Mouse (Mus musculus) CH12.LX (cell line): ENCODE results near the gene Pabpn1l.

ENCODE experiments used
- CTCF ChIP-seq, 2 experiments: IDR thresholded peaks in 1 of 2; conservative IDR thresholded peaks in 1 of 2; 2 replicates each; pipeline ENCODE4 v1.5.1; 2011 to 2012; ENCODE audit warnings: low read depth in 2 of 2, low read length in 2 of 2, improper control_type of control experiment in 1 of 2, inconsistent platforms in 1 of 2, mild to moderate bottlenecking in 1 of 2, moderate library complexity in 1 of 2
- E2F4 ChIP-seq: IDR thresholded peaks from 2 replicates; pipeline ENCODE4 v1.6.1; 2011; ENCODE audit warnings: low read depth, low read length, improper control_type of control experiment; ENCODE audit not compliant: insufficient replicate concordance
- ELF1 ChIP-seq: IDR thresholded peaks from 2 replicates; pipeline ENCODE4 v1.6.1; 2014; ENCODE audit warnings: low read depth, mild to moderate bottlenecking, inconsistent platforms, low read length, improper control_type of control experiment
- EP300 ChIP-seq: IDR thresholded peaks from 2 replicates; pipeline ENCODE4 v1.6.1; 2011; ENCODE audit warnings: low read length, improper control_type of control experiment
- JUND ChIP-seq: conservative IDR thresholded peaks from 2 replicates; pipeline ENCODE4 v1.6.1; 2011; ENCODE audit warnings: low read depth, low read length, improper control_type of control experiment
- MAFK ChIP-seq: IDR thresholded peaks from 2 replicates; pipeline ENCODE4 v1.6.1; 2011; ENCODE audit warnings: low read length, improper control_type of control experiment; ENCODE audit not compliant: insufficient replicate concordance
- MAX ChIP-seq: IDR thresholded peaks from 2 replicates; pipeline ENCODE4 v1.6.1; 2011; ENCODE audit warnings: low read length, improper control_type of control experiment
- MYC ChIP-seq: IDR thresholded peaks from 2 replicates; pipeline ENCODE4 v1.6.1; 2011; ENCODE audit warnings: low read depth, mild to moderate bottlenecking, improper control_type of control experiment, low read length
- POLR2A ChIP-seq: IDR thresholded peaks from 2 replicates; pipeline ENCODE4 v1.6.1; 2011; ENCODE audit warnings: low read depth, mild to moderate bottlenecking, improper control_type of control experiment, low read length
- TCF12 ChIP-seq: IDR thresholded peaks from 2 replicates; pipeline ENCODE4 v1.6.1; 2014; ENCODE audit warnings: low read depth, mild to moderate bottlenecking, inconsistent platforms, low read length, improper control_type of control experiment
- UBTF ChIP-seq: IDR thresholded peaks from 2 replicates; pipeline ENCODE4 v1.6.1; 2012; ENCODE audit warnings: low read depth, mild to moderate bottlenecking, inconsistent platforms, low read length, improper control_type of control experiment, moderate library complexity
- USF1 ChIP-seq: IDR thresholded peaks from 2 replicates; pipeline ENCODE4 v1.6.1; 2014; ENCODE audit warnings: low read depth, mild to moderate bottlenecking, inconsistent platforms, low read length, improper control_type of control experiment
- ZC3H11A ChIP-seq: IDR thresholded peaks from 2 replicates; pipeline ENCODE4 v1.6.1; 2012; ENCODE audit warnings: low read depth, mild to moderate bottlenecking, inconsistent platforms, low read length, improper control_type of control experiment
- ZMIZ1 ChIP-seq: IDR thresholded peaks from 2 replicates; pipeline ENCODE4 v1.6.1; 2012; ENCODE audit warnings: low read depth, mild to moderate bottlenecking, inconsistent platforms, low read length, improper control_type of control experiment

GRCm38 (mm10) chr8:122633205-122633604, 10.7 kb upstream of the Pabpn1l start:
- TF ChIP-seq MAFK (no peak), POLR2A (no peak; the same call in 1 of the 2 replicates), ZC3H11A (no peak), CTCF (conservative IDR thresholded peaks at IDR 0.05 in 1 of 2, IDR thresholded peaks at IDR 0.05 in 1 of 2; ENCODE audit: low read depth in 2 of 2, low read length in 2 of 2) (no peak), ELF1 (no peak), MYC (no peak), E2F4 (no peak), UBTF (no peak), TCF12 (no peak), EP300 (no peak), MAX (no peak), JUND (no peak), ZMIZ1 (no peak), USF1 (no peak)
